Mouse (Mus musculus): ENCODE measurements around the gene Boc. TPM values are rescaled to one million over a fixed set of nuclear protein-coding genes. Genes with fewer than 3 reads are reported as not detected.

Boc gene
- polyA plus RNA-seq, 1 experiment: 1.3 TPM

GRCm38 (mm10) chr16:44557084-44557483, 1.6 kb downstream of the Boc start:
- no peaks in the 10 kb centered on the region for H3K36me3 ChIP-seq (ENCODE audit: control insufficient read depth, insufficient read depth, low read length, poor library complexity, severe bottlenecking)
- H3K9ac ChIP-seq (ENCODE audit: low read depth, poor library complexity, severe bottlenecking): no peak overlapping the region
- H3K9me3 ChIP-seq (replicated peaks; ENCODE audit: control insufficient read depth, insufficient read depth, low read length, poor library complexity, severe bottlenecking): no peaks in the 10 kb centered on the region
- no peak overlapping the region for H3K4me3 ChIP-seq (ENCODE audit: low read depth, low read length)
- no peak for TF ChIP-seq POLR2A (IDR thresholded peaks at IDR 0.05; ENCODE audit: insufficient read depth, low read length)
- no peak for TF ChIP-seq CTCF (IDR thresholded peaks at IDR 0.05; ENCODE audit: low read depth, low read length)
- TF ChIP-seq EP300 (IDR thresholded peaks at IDR 0.05; ENCODE audit: insufficient read depth, low read depth, low read length): no peak
- peaks cover 1% of the 10 kb centered on the region for H3K27me3 ChIP-seq (ENCODE audit: control insufficient read depth, insufficient read depth, low read length, poor library complexity, severe bottlenecking)
- H3K4me1 ChIP-seq (ENCODE audit: control insufficient read depth, insufficient read depth, low read length): no peaks in the 10 kb centered on the region
- H3K27ac ChIP-seq (ENCODE audit: insufficient read depth, low read length): no peak overlapping the region

DNA sequence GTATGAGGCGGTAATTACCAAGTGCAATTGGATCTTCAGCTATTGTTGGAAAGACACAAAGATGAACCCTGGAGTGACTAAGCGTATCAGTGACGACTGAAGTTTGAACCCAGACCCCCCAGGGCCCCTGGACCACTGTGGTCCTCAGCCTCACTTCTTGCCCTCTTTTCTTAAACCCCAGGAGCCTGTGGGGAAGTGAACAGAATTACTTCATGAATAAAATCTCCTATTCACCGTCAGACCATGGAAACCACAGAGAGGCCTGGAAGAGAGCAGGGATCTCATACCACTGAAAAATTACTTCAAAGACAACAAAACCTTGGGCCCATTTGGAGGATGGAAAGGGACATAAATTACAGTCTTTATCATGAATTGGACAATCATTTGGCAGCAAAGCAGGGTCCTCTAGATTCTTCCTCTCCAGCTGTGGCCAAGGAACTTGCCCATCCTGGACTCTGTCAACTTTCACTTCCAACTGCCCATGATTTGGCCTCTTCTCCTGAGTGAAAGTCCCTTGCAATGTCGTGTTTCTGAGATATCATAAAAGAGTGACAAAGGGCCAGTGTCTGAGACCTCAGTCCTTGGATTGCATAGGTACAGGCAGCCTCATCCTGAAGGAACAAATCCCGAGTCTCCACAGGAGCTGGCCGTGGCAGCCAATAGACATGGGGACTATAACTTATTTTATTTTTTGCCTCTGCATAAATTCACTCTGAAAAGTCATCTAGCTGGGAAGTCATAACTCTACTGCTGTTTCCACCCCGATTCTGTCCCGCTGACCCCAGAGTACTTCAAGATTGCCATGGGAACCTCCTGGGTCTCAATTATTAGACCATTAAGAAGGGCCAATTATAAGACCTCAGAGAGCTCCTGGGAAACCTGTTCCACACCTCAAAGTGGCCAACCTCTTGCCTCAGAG, 2.6 kb downstream of the Boc start:
- no peaks in the 10 kb centered on the region for H3K36me3 ChIP-seq (ENCODE audit: control insufficient read depth, insufficient read depth, low read length, poor library complexity, severe bottlenecking)
- H3K4me3 ChIP-seq (ENCODE audit: low read depth, low read length): no peak overlapping the region
- H3K9ac ChIP-seq (ENCODE audit: low read depth, poor library complexity, severe bottlenecking): no peak overlapping the region
- H3K4me1 ChIP-seq (ENCODE audit: control insufficient read depth, insufficient read depth, low read length): peaks cover under 1% of the 10 kb centered on the region
- H3K9me3 ChIP-seq (replicated peaks; ENCODE audit: control insufficient read depth, insufficient read depth, low read length, poor library complexity, severe bottlenecking): no peaks in the 10 kb centered on the region
- TF ChIP-seq POLR2A (IDR thresholded peaks at IDR 0.05; ENCODE audit: insufficient read depth, low read length): no peak
- no peak for TF ChIP-seq EP300 (IDR thresholded peaks at IDR 0.05; ENCODE audit: insufficient read depth, low read depth, low read length)
- TF ChIP-seq CTCF (IDR thresholded peaks at IDR 0.05; ENCODE audit: low read depth, low read length): no peak
- peaks cover 1% of the 10 kb centered on the region for H3K27me3 ChIP-seq (ENCODE audit: control insufficient read depth, insufficient read depth, low read length, poor library complexity, severe bottlenecking)
- H3K27ac ChIP-seq (ENCODE audit: insufficient read depth, low read length): no peak overlapping the region

- Histone ChIP-seq H3K9ac (ENCODE audit: low read depth, poor library complexity, severe bottlenecking) (no peak overlapping the region), H3K4me1 (ENCODE audit: control insufficient read depth, insufficient read depth, low read length) (peaks cover 2% of the 10 kb centered on the region), H3K36me3 (ENCODE audit: control insufficient read depth, insufficient read depth, low read length, poor library complexity, severe bottlenecking) (no peaks in the 10 kb centered on the region), H3K27me3 (ENCODE audit: control insufficient read depth, insufficient read depth, low read length, poor library complexity, severe bottlenecking) (no peaks in the 10 kb centered on the region; the same call in none of the 2 replicates), H3K9me3 (replicated peaks; ENCODE audit: control insufficient read depth, insufficient read depth, low read length, poor library complexity, severe bottlenecking) (no peaks in the 10 kb centered on the region), H3K27ac (ENCODE audit: insufficient read depth, low read length) (no peak overlapping the region), H3K4me3 (ENCODE audit: low read depth, low read length) (no peak overlapping the region)
- no peak for TF ChIP-seq EP300 (IDR thresholded peaks at IDR 0.05; ENCODE audit: insufficient read depth, low read depth, low read length)
- no peak for TF ChIP-seq POLR2A (IDR thresholded peaks at IDR 0.05; ENCODE audit: insufficient read depth, low read length)
- no peak for TF ChIP-seq CTCF (IDR thresholded peaks at IDR 0.05; ENCODE audit: low read depth, low read length)
Measured at GRCm38 (mm10) chr16:44553861-44554260, 4.8 kb downstream of the Boc start.

GRCm38 (mm10) chr16:44552726-44553125, 6.0 kb downstream of the Boc start:
- Histone ChIP-seq H3K4me1 (ENCODE audit: control insufficient read depth, insufficient read depth, low read length) (peaks cover 2% of the 10 kb centered on the region), H3K9ac (ENCODE audit: low read depth, poor library complexity, severe bottlenecking) (no peak overlapping the region), H3K9me3 (replicated peaks; ENCODE audit: control insufficient read depth, insufficient read depth, low read length, poor library complexity, severe bottlenecking) (no peaks in the 10 kb centered on the region), H3K27me3 (ENCODE audit: control insufficient read depth, insufficient read depth, low read length, poor library complexity, severe bottlenecking) (no peaks in the 10 kb centered on the region; the same call in 1 of the 2 replicates), H3K4me3 (ENCODE audit: low read depth, low read length) (no peak overlapping the region), H3K36me3 (ENCODE audit: control insufficient read depth, insufficient read depth, low read length, poor library complexity, severe bottlenecking) (no peaks in the 10 kb centered on the region), H3K27ac (ENCODE audit: insufficient read depth, low read length) (no peak overlapping the region)
- TF ChIP-seq POLR2A (IDR thresholded peaks at IDR 0.05; ENCODE audit: insufficient read depth, low read length) (no peak), EP300 (IDR thresholded peaks at IDR 0.05; ENCODE audit: insufficient read depth, low read depth, low read length) (no peak), CTCF (IDR thresholded peaks at IDR 0.05; ENCODE audit: low read depth, low read length) (no peak)

GRCm38 (mm10) chr16:44552036-44552435, 6.7 kb downstream of the Boc start:
- H3K4me3 ChIP-seq (ENCODE audit: low read depth, low read length): no peak overlapping the region
- H3K9me3 ChIP-seq (replicated peaks; ENCODE audit: control insufficient read depth, insufficient read depth, low read length, poor library complexity, severe bottlenecking): no peaks in the 10 kb centered on the region
- no peak for TF ChIP-seq EP300 (IDR thresholded peaks at IDR 0.05; ENCODE audit: insufficient read depth, low read depth, low read length)
- no peak overlapping the region for H3K9ac ChIP-seq (ENCODE audit: low read depth, poor library complexity, severe bottlenecking)
- H3K4me1 ChIP-seq (ENCODE audit: control insufficient read depth, insufficient read depth, low read length): peaks cover 2% of the 10 kb centered on the region
- H3K36me3 ChIP-seq (ENCODE audit: control insufficient read depth, insufficient read depth, low read length, poor library complexity, severe bottlenecking): no peaks in the 10 kb centered on the region
- H3K27me3 ChIP-seq (ENCODE audit: control insufficient read depth, insufficient read depth, low read length, poor library complexity, severe bottlenecking): no peaks in the 10 kb centered on the region; the same call in 1 of the 2 replicates
- H3K27ac ChIP-seq (ENCODE audit: insufficient read depth, low read length): no peak overlapping the region

GRCm38 (mm10) chr16:44551491-44551890, 7.2 kb downstream of the Boc start:
- TF ChIP-seq EP300 (IDR thresholded peaks at IDR 0.05; ENCODE audit: insufficient read depth, low read depth, low read length): no peak
- TF ChIP-seq POLR2A (IDR thresholded peaks at IDR 0.05; ENCODE audit: insufficient read depth, low read length): no peak
- no peak for TF ChIP-seq CTCF (IDR thresholded peaks at IDR 0.05; ENCODE audit: low read depth, low read length)
- H3K4me1 ChIP-seq (ENCODE audit: control insufficient read depth, insufficient read depth, low read length): peaks cover 2% of the 10 kb centered on the region
- no peak overlapping the region for H3K27ac ChIP-seq (ENCODE audit: insufficient read depth, low read length)
- no peaks in the 10 kb centered on the region for H3K9me3 ChIP-seq (replicated peaks; ENCODE audit: control insufficient read depth, insufficient read depth, low read length, poor library complexity, severe bottlenecking)
- no peak overlapping the region for H3K4me3 ChIP-seq (ENCODE audit: low read depth, low read length)
- H3K9ac ChIP-seq (ENCODE audit: low read depth, poor library complexity, severe bottlenecking): no peak overlapping the region
- H3K27me3 ChIP-seq (ENCODE audit: control insufficient read depth, insufficient read depth, low read length, poor library complexity, severe bottlenecking): no peaks in the 10 kb centered on the region; the same call in 1 of the 2 replicates
- H3K36me3 ChIP-seq (ENCODE audit: control insufficient read depth, insufficient read depth, low read length, poor library complexity, severe bottlenecking): no peaks in the 10 kb centered on the region

Data from ES-Bruce4 (cell line).